Comparison of ENCODE assay signal across 18 mouse cellular contexts in genomic region chr8:112333171-112333570, GRCm38 (mm10).
A peak's percentile ranks its signal among the peaks of the same experiment; 100 is the strongest.
DNase-seq lines count a peak whose midpoint lies in the region; ATAC-seq and TF ChIP-seq lines count a peak whose summit lies in the region.
"Had no signal": no experiment of that assay in that cellular context is flagged by ENCODE, and none has a peak within 500 bp of the region (broad histone marks: within the 10 kb centered on the region; RNA-seq: fewer than 3 reads in every experiment).

No protein-coding gene starts in this region.

- ATAC-seq in forebrain, postnatal 0 days = no peak
- ATAC-seq in forebrain, embryonic 13.5 days = no peak
- ATAC-seq in neural tube, embryonic 11.5 days (ENCODE audit: insufficient read depth, low FRiP score, low TSS enrichment) = peak; percentile 67; the same call in 1 of the 2 replicates
- ATAC-seq: inflammation-experienced regulatory T-cells, adult 6 months had no signal

- peak overlapping the region; percentile 13; the same call in 1 of the 2 replicates for H3K4me2 ChIP-seq in forebrain, postnatal 0 days (ENCODE audit: low read depth)
- H3K4me2 ChIP-seq in forebrain, embryonic 13.5 days = no peak overlapping the region
- no peak overlapping the region for H3K4me2 ChIP-seq in neural tube, embryonic 11.5 days (ENCODE audit: low read depth)
- H3K4me2 ChIP-seq: midbrain, embryonic 12.5 days had no signal

- WGBS in forebrain, postnatal 0 days = 58% methylated on average over 11 of the region's 11 CpGs
- 67% methylated on average over 11 of the region's 11 CpGs for WGBS in forebrain, embryonic 13.5 days
- WGBS in neural tube, embryonic 11.5 days = 27% methylated on average over 11 of the region's 11 CpGs

- no peak overlapping the region for H3K27ac ChIP-seq in forebrain, postnatal 0 days (ENCODE audit: low read depth, low read length)
- H3K27ac ChIP-seq in forebrain, embryonic 13.5 days = no peak overlapping the region; the same call in 1 of the 2 replicates
- H3K27ac ChIP-seq in neural tube, embryonic 11.5 days (ENCODE audit: low read depth, low read length) = no peak overlapping the region
- H3K27ac ChIP-seq: heart, embryonic 10.5 days; midbrain, embryonic 12.5 days had no signal

- no peaks in the 10 kb centered on the region for H3K36me3 ChIP-seq in forebrain, postnatal 0 days (ENCODE audit: insufficient read depth)
- no peaks in the 10 kb centered on the region for H3K36me3 ChIP-seq in forebrain, embryonic 13.5 days (ENCODE audit: poor library complexity, severe bottlenecking)
- H3K36me3 ChIP-seq in neural tube, embryonic 11.5 days (ENCODE audit: control insufficient read depth, insufficient read depth, low read length) = no peaks in the 10 kb centered on the region
- H3K36me3 ChIP-seq: heart, embryonic 10.5 days; midbrain, embryonic 12.5 days had no signal

- peak; percentile 21 for DNase-seq in forebrain, postnatal 0 days
- peak; percentile 9 for DNase-seq in right cerebral cortex, adult 18-20 months
- no peak for DNase-seq in right cerebral cortex, postnatal 10 days (ENCODE audit: low spot score in 2 of 2)
- peak; percentile 26 for DNase-seq in neural tube, embryonic 11.5 days (ENCODE audit: low spot score)
- DNase-seq in thymus, postnatal 36 days = no peak
- no peak for DNase-seq in B cell, adult 2 months
- DNase-seq: adrenal gland, postnatal 25 days; cerebellum, adult 11 months; cerebellum, adult 9-11 months; gastrocnemius, postnatal 10 days; heart, postnatal 4 days; kidney, adult 18-20 months; layer of hippocampus, adult 9-11 months; lung, postnatal 10 days had no signal

- no peaks in the 10 kb centered on the region for H3K9me3 ChIP-seq in forebrain, postnatal 0 days (ENCODE audit: low read length)
- 0 out of 2 replicates have a peak, but pooled peaks cover 5% of the 10 kb centered on the region for H3K9me3 ChIP-seq in forebrain, embryonic 13.5 days (replicated peaks)
- no peaks in the 10 kb centered on the region for H3K9me3 ChIP-seq in neural tube, embryonic 11.5 days (ENCODE audit: control insufficient read depth, low read length)
- H3K9me3 ChIP-seq: heart, embryonic 10.5 days; midbrain, embryonic 12.5 days had no signal

- no peaks in the 10 kb centered on the region for H3K27me3 ChIP-seq in forebrain, postnatal 0 days (ENCODE audit: insufficient read depth, low read length)
- H3K27me3 ChIP-seq in forebrain, embryonic 13.5 days = no peaks in the 10 kb centered on the region
- no peaks in the 10 kb centered on the region for H3K27me3 ChIP-seq in neural tube, embryonic 11.5 days (ENCODE audit: control insufficient read depth, insufficient read depth, low read length)
- H3K27me3 ChIP-seq: midbrain, embryonic 12.5 days had no signal

- H3K4me1 ChIP-seq in forebrain, postnatal 0 days (ENCODE audit: insufficient read depth) = no peaks in the 10 kb centered on the region
- H3K4me1 ChIP-seq in forebrain, embryonic 13.5 days = peaks cover 9% of the 10 kb centered on the region
- H3K4me1 ChIP-seq in neural tube, embryonic 11.5 days (ENCODE audit: control insufficient read depth, insufficient read depth, low read length) = no peaks in the 10 kb centered on the region
- H3K4me1 ChIP-seq: heart, embryonic 10.5 days had no signal

- no peak for TF ChIP-seq CTCF in forebrain, postnatal 0 days (IDR thresholded peaks at IDR 0.05; ENCODE audit: low read depth)

- H3K9ac ChIP-seq in forebrain, postnatal 0 days = no peak overlapping the region
- H3K9ac ChIP-seq in forebrain, embryonic 13.5 days = no peak overlapping the region
- no peak overlapping the region for H3K9ac ChIP-seq in neural tube, embryonic 11.5 days (ENCODE audit: low read length)
- H3K9ac ChIP-seq: midbrain, embryonic 12.5 days had no signal

- no peak overlapping the region for H3K4me3 ChIP-seq in forebrain, postnatal 0 days (ENCODE audit: low read depth, low read length)
- H3K4me3 ChIP-seq in forebrain, embryonic 13.5 days = no peak overlapping the region
- H3K4me3 ChIP-seq in neural tube, embryonic 11.5 days (ENCODE audit: low read depth, low read length) = no peak overlapping the region
- H3K4me3 ChIP-seq: heart, embryonic 10.5 days; midbrain, embryonic 12.5 days had no signal

Comparison
In these comparisons a context has a peak if more than half of its experiments do, and no peak if none do; other contexts are left out.
1. DNase-seq: peak in forebrain, postnatal 0 days (single experiment), right cerebral cortex, adult 18-20 months (single experiment) and neural tube, embryonic 11.5 days (single experiment); none in right cerebral cortex, postnatal 10 days (0 of 2), thymus, postnatal 36 days (0 of 2) and B cell, adult 2 months (0 of 2).